Mouse (Mus musculus) cerebellum, adult 11 months (tissue): ENCODE measurements around the gene Prmt1.

ENCODE experiments used
- DNase-seq: peaks from one replicate; pipeline ENCODE4 v3.0.0; 2022

The Prmt1 gene

DNA sequence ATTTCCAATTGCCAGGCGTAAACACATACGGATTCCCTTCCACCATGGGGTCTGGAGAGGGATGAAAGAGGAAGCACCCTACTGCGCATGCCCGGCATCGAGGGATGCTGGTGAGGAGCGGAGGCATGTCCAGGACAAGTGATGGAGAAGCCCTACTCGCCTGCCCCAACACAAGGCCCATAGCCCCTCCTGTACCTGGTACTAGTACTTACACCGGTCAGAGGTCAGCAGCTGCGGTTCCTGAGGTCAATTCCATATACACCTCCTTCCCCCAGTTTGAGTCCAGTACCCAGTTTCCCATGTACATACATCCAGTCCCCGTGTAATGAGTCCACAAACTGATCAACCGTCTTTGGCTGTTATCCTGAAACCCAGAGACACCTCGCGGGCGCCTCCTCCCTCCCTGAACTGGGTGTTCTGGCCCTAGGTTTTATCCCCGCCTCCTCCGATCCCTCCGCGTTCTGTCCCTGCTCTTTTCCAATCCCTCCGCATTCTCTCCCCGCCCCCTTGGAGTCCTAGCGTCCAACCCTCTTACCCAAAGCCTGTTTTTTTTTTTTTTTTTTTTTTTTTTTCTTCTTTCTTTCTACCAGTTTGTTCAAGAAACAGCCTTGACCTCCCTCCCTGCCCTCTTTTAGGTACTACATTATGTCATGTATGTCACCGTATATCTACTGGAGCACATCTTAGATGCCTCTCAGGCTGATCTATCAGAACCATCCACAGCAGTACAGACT lies 11.8 kb downstream of the Prmt1 start, which contains the start of gene Cpt1c:
Gene Cpt1c (minus strand): TSS at position 469 of the 734 bp plus-strand sequence.
- DNase-seq = peak; percentile 85

DNA sequence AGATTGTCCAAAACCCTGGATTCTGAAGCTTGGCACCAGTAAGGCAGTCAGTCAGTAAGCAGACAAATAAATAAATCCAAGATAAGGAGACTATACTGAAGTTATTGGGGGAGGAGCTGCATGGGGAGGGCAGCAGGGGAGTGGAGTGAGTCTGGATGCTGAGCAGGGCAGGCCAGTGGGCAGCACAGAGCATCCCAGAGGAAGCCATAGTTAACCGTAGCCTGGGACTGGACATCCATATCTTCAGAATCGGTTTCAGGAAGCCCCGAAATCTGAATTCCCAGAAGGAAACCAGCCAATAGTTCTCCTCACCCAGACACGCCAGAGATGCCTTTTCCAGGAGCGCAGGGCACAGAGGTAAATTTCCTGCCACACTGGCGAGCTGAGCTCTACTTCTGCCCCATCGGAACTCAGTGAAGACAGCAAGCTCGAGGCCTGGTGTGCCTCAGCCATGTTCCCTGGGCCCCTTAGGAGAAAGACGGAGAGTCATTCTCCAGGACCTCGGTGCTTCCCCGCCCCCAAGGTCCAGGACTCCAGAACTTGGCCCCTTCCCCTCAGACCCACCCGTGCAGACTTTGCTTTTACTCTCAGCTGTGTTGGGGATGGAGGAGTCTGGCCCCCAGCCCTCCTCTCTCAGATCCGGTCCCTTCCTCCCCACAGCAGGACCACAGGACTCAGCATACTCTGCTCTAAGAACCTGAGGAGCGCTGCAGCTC lies 12.8 kb downstream of the Prmt1 start:
- no peak for DNase-seq

DNA sequence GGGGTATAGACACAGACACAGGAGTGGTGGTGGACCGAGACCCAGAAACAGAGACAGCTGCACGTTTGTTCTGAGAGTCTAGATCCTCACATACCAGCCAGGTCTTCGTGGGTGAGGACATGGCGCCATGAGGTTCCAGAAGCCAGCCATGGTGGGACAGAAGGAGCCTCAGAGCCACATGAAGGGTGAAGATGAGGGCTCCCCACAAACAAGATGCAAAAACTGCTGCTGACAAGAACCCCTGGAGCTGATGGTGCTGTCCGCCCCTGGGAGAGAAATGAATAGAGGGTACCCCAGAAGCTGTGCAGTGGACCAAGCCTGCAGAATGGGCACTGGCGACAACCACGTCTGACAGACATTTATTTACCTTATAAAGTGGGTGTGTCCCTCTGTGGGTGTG lies 15.2 kb downstream of the Prmt1 start:
- DNase-seq = no peak

DNA sequence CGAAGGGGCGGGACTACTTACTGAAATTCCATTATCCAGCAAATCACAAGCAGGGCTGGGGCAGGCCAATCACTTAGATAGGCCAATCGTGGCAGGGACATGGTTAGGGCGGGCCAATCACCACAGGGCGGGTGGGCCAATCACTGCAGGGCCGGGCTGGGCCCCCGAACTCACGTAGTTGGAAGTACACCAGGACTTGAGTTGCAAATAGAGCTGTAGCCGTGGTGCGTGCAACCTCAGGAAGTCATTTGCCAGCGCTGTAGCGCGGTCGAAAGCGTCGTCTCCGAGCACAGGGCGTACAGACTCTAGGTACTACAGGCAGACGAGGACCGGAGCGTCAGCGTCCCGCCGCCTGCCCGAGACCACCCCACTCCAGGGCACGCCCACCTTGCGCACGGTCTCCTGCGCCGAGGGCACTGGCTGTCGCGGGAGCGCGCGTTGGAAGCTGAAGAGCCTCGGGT lies 16.1 kb downstream of the Prmt1 start:
- peak; percentile 79 for DNase-seq

DNA sequence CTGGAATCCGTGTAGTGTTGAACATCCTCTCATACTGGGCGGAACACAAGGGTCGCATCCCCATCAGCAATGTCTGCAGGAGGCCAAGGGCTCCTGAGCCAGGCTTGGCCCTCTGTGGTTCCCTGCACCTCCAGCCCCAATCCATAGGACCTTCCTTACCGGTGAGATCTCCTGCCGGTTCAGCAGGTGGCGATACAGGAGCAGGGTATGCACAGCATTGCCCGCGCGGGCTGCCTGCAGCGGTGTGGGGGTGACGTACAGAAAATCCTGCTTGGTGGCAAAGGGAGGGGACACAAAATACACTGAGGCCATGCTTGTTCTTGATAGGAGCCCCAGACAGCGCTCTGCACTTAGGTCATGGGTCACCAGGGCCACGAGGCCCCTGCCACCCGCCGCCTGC lies 19.7 kb downstream of the Prmt1 start:
- DNase-seq = no peak

DNA sequence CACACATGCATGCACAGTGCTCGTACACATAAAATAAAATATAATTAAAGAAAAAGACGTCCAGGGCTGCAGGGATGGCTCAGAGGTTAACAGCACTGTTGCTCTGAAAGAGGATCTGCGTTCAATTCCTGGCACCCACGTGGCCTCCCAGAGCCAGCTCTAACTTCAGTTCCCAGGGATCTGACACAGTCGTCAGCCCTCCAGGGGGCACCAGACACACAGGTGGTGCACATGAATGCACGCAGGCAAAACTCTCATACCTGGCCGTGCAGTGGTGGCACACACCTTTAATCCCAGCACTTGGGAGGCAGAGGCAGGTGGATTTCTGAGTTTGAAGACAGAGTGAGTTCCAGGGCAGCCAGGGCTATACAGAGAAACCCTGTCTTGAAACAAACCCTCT lies 20.4 kb downstream of the Prmt1 start:
- no peak for DNase-seq

DNA sequence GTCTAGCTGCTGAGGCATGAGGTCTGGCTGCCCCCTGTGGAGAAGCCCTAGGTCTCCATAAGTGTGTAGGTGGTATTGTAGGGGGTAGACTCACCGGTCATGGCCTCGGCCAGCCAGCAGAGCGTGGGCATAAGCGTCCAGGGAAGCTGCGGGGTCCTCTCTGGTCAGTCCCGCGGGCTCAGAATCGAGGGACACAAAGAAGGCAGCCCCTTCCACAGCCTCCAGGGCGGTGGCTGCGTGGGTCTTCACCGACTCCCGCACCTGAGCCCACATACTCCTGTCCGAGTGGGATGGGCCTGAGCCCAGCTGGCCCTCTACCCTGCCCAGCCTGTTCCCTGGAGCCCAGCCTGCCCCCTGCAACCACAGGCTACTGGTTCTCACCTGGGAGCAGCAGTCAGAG lies 21.4 kb downstream of the Prmt1 start:
- no peak for DNase-seq

DNA sequence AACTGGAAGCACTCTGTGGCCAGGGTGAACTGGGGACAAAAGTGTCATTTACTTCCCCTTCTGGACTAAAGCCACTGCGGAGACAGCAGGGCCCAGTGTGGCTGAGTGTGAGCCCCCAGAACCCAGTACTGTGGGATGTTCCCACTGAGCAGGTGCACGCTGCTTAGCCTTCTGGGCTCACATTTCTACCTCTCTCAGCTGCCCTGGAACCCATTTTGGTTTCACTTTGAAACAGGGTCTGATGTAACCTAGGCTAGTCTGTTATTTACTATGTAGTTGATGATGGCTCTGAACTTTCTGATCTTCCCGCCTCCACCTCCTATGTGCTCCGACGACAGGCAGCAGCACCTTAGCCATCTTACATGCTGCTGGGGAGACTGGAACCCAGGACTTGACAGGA lies 23.5 kb downstream of the Prmt1 start:
- DNase-seq = no peak

DNA sequence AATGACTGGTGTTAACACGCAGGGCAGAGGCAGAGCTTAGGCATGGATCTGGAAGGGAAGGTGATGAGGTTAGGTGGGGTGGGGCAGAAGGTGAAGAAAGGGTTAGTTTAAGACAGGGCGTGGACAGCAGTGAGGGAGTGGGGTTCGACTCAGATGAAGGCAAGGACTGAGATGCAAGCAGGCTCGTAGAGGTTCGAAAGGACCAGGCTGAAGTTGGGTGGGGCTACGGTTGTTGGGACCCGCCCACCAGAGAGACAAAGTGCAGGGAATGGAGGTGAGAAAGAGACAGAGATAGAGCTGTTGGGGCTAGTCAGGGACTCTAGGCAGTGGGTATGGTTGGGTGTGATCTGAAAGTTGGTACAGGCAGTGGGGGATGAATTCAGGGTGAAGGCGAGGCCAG lies 24.0 kb downstream of the Prmt1 start:
- no peak for DNase-seq

DNA sequence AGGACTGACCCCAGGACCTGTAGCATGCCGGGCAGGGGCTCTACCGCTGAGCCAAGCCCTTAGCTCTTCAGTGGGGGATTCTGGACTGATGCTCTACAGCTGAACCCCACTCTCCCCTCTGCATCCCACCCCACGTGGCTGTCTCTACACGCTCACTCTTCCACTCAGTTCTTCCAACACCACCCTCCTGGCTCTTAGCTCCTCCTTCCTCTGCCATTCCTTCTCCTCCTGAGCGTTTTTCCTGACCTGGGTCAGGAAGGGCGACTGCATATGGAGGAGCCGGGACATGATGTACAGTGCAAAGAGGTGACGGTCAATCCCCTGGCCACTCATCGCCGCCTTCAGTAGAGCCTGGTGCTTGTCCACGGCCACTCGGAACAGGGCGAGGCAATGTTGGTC lies 25.9 kb downstream of the Prmt1 start:
- no peak for DNase-seq

DNA sequence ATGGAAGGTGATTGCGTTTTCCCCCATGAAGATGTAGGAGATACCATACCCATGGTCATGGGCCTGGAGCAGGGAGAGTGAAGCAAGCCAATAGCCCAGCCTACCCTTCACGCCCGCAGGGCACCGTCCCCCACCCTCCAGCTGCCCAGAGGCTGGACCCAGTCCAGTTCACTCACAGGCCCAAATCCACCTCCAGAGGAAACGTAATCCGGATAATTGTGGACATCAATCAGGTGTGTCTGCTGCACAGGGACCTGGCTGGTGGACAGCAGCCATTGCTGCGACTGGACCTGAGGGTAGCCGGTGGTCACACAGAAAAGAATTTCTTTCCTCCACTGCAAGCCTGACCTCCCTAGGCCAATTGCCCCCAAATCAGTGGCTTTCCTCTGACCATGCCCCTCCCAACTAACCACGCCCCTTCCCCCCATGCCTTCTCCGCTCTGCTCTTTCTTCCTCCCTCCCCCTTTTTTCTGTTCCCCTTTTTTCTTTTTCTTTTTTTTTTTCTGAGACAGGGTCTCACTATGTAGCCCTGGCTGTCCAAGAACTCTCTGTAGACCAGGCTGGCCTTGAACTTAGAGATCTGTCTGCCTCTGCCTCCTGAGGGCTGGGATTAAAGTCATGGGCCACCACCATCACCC lies 26.4 kb downstream of the Prmt1 start:
- no peak for DNase-seq

DNA sequence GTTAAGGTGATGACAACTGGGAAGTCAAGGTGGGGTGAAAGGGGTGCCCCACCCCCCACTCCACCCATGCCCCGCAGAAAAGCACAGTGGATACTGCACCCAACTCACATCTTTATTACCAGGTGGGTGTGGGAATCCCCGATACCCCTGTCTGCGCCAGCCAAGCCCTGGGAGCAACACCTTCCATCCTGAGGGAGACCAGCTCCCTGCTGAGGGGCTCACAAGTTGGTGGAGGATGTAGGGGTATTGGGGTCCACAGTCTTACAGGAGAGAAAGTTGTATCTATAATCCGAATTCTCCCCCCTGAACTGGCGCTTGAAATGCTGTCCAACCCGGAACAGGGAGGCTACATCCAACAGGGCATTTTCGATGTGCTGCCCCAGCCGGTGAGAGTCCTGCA lies 27.1 kb downstream of the Prmt1 start:
- DNase-seq = no peak

DNA sequence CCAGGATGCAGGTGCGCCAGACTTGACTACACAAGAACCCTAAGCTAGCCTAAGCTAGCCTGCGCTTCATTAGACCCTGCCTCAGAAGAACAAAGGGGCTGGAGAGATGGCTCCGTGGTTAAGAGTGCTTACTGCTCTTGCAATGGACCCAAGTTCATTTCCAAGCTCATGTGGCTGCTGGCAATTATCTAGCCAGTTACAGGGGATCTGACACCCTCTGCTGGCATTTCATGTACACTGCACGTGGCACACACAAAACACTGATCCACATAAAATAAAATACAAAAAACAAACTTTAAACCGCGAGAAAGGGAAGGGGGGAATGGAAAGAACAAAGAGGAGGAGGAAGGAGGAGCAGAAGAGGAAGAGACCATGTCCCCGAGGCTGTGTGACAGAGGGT lies 28.2 kb downstream of the Prmt1 start:
- DNase-seq = no peak

DNA sequence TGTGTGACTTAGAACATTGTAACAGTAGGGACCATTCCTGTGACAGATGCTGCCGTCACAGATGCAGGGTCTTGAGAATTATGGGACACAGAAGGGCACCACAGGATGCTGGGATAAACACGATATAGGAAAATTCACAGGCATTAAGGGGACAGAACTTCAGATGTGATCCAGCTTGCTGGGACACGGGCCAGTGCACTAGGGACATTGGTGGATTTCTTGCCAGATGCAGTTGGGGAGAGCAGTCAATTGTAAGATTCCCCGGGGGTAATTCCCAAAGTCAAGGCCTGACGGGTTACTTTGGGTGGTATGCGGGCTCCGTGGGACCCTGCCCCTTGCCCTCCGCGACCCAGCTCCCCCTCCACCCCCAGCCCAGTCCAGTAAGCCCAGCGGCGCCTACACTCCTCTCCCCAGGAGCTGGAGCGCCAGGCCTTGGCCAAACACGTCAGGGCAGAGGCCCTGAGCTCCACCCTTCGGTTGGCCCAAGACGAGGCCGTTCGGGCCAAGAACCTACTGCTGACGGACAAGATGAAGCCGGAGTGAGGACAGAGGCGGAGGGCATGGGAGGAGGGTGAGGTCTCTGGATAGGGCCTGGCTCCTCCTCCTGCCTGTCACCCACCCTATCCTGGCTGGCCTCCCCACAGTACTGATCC lies 29.1 kb downstream of the Prmt1 start:
- no peak for DNase-seq

DNA sequence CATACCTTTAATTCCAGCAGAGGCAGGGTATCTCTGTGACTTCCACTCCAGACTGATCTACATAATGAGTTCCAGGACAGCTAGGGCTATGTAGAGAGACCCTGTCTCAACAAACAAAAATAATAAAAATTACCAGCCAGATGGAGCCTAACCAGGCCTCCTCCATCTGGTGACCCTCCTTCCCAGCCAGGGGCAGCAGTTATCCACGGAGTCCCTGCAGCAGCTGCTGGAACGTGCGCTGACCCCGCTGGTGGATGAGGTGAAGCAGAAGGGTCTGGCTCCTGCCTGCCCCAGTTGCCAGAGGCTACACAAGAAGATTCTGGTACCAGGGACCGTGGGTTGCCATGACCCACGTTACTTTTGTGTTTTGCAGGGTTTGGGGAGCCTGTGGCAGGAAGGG lies 30.1 kb downstream of the Prmt1 start:
- DNase-seq = no peak

DNA sequence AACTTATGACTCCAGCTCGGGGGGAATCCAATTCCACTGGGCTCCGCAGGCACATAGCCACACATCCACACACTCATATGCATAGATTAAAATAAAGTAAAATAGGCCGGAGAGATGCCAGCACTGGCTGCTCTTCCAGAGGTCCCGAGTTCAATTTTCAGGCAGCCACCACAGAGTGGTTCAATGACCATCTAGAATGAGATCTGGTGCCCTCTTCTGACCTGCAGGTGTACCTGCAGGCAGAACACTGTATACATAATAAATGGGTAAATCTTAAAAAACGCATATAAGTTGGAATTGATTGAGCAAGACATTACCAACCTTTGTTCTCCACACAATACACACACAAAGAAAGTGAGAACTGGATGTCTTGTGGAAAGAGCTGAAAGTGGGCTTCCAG lies 30.7 kb downstream of the Prmt1 start:
- DNase-seq = no peak

DNA sequence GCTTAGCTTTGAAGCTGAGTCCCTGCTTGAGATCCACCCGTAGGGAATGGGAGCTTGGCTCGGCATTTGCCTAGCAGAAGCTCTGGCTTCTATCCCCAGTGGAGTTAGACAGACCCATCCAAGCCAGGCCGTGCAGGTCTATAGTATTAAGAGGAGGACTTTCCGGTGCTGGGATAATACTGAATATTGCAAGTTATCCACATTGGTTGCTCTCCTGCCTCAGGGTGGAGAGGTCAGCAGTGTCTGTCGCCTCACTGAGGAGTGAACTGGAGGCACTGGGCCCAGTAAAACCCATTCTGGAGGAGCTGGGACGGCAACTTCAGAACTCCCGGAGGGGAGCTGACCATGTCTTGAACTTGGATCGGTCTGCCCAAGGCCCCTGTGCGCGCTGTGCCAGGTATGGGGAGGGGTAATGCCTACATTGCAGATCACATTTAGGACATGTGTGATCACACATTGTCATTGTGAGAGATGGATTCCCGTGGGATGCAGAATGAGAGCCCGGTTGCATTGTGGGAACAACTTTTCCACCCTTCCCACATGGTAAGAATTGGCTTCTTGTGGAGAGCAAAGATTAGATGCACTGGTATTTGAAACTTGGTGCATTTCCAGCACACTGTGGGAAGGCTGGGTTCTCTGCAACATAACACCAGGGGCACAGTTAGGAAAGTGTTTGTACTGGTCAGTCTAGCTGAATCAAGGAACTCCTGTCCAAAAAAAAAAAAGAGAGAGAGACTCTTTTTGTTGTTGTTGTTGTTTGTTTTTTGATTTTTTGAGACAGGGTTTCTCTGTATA lies 32.1 kb downstream of the Prmt1 start:
- DNase-seq = no peak

DNA sequence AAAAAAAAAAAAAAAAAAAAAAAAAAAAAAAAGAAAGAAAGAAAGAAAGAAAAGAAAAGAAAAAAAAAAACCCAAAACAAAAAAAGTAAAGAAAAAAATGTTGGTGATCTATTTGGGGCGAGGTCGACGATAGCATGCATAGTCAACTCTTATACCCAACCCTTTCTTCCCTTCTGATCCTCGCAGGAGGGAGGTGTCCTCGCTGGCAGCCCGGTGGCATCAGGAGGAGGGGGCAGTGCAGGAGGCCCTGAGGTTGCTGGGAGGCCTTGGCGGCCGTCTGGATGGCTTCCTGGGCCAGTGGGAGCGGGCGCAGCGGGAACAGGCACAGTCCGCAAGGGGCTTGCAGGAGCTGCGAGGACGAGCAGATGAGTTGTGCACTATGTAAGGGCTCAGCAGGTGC lies 32.8 kb downstream of the Prmt1 start:
- no peak for DNase-seq

DNA sequence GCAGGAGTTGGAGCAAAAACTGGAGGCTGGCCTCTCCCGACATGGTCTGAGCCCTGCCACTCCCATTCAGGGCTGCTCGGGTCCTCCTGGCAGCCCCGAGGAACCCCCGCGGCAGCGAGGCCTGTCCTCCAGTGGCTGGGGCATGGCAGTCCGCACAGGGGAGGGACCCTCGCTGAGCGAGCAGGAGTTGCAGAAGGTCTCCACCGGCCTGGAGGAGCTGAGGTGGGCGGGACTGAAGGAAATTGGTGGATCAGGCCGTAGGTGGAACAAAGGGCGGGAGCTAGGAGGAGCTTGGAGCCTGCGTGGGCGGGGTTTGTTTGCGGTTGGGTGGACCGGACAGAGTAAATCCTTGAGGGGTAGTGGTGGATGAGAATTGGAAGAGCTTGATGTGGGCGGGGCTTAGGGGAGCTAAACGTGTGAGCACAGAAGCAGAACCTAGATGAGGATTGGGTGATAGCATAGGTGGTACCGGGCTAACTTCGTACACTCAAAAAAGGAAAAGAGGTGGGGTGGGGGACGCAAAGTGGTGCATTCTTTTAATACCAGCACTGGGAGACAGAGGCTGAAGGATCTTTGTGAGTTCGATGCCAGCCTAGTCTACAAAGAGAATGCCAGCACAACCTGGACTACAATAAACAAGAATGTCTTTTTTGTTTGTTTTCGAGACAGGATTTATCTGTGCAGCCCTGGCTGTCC lies 33.6 kb downstream of the Prmt1 start:
- DNase-seq = peak; percentile 79

DNA sequence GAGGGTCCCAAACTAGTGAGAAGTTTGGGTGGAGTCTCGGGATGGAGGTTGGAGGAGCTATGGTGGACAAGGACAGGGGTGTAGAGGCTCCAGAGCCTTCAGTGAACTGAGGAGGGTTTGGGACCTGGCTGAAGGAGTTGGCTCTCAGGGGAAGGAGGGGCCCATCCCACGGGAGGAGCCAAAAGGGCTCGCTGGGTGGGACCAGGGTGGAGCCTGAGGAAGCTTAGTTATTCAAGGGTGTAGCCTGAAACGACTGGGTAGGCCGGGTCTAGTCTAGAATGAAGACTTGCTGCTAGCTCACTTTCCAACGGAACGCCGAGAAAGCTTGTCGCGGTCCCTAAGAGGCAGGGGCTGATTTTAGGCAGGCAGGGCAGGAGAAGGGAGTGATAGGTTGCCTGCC lies 34.4 kb downstream of the Prmt1 start:
- DNase-seq = no peak

DNA sequence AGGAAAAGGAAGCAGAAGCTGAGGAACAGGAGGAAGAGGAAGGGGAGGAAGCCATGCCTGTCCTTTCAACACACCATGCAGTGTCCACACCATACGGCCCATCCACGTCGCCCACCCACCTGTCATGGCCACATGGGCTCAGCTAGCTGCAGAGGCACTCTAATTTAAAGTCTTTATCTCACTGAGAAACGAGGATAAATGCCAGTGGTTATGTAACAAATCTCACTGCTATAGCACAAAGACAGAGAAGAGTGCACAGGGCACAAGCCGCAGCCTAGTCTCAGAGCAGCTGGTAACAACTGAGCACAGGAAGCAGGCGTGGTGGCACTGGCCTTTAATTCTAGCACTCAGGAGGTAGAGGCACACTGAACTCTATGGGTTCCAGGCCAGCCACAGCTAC lies 36.4 kb downstream of the Prmt1 start:
- DNase-seq = no peak

DNA sequence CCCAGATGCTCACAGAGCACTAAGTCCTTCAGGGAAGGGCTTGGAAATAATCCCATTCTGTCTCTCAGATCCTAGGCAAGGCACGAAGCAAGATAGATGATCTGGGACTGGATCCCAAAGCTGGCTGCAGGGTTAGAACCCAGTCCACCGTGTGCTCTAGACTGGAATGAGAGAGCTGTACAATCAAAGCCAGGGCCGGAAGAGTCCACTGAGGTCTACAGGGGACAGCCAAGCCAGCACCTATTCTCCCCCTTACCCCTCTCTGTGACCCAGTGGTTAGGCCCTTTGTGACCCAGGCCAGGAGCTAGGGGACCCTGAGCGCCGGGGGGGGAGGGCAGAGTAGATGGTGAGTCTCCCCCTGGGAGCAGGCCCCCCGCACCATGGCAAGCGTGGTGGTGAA lies 43.5 kb downstream of the Prmt1 start, which contains the start of gene Tsks:
Gene Tsks (plus strand): TSS at position 301 of the 400 bp plus-strand sequence.
- no peak for DNase-seq
